Mouse (Mus musculus) frontal cortex, adult 2 months (tissue): Measurements from ENCODE around the gene Cat. TPM values are rescaled to one million over a fixed set of nuclear protein-coding genes. Genes with fewer than 3 reads are reported as not detected.

Experiments used
- DNase-seq, 2 experiments: peaks; one replicate each; pipeline ENCODE4 v3.0.0; 2022; ENCODE audit warnings: low spot score in 1 of 2; ENCODE audit errors: extremely low spot score in 1 of 2
- polyA plus RNA-seq: library from polyadenylated mRNA; depleted of rRNA; stranded (reverse); fragments of >200 nt; gene quantifications from 2 replicates; pipeline ENCODE4 v1.2.3, GENCODE M21; 2012; rRNA removed

Gene Cat
- polyA plus RNA-seq: 41.8 and 42.7 TPM in 2 replicates

GRCm38 (mm10) chr2:103484617-103485401, at the start of gene Cat:
TSS of gene Cat (minus strand) at chr2:103485160.
- peak; percentile 95 to 97 for DNase-seq

DNA sequence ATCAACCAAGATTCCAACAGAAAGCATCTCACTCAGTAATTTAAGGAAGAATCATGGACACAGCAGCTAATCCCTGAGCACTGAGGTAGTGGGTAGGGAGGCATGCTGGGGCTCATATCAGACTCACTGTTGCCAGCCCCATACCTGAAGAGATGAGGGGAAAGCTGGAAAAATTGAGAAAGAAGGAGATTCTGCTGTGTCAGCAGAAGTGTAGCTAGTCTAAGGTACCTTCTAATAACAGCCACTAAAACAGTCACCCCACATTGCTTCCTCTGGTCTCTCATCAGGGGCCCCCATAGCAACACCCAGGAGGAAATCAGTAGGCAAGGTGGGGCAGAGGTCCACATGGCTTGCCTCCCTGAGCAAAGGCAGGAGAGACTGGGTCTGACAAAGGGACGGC, 40.6 kb upstream of the Cat start:
- no peak for DNase-seq

DNA sequence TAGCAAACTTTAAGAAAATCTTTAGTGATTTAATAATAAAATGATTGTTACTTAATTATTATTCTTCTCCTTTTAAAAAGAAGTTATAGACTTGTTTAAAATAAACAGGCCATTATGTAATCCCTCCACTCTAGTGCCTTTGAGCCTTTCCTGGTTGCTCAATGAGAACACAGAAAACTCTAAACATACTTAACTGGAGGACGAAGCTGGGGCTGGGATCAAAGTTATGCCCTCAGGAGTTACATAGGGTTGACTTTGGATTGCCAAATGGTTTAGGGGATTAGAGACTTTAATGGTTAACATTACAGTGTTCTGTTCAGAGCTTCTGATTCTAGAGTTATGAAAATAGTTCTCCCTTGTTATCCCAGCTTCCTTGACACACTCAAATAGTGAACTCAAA, 31.5 kb upstream of the Cat start:
- no peak for DNase-seq

DNA sequence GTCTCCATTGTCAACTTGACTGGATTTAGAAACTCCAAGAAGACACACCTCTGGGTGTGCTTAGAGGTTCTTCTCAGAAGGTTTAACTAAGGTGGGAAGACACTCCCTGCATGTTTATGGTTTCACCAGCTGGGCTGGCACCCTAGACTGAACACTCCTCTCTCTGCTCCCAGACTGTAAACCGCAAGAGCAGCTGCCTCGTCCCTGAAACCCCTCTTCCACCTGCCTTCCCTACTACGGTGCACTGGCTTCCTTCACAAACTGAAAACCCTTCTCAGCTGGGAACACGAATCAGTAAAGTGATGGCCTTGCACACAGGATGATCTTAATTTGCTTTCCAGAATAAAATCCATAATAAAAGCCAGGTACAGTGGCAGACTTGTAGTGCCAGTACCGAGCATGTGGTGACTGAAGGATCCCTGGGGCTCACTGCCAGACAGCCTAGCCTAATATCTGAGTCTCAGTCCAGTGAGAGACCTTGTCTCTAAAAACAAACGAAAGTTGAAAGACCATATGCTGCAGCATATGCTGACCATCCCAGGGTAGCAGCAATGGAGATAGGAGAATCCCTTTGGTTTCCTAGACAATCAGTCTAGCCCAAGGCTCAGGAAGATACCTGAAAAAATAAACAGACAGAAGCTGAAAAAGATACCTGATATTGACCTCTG, 30.7 kb upstream of the Cat start:
- DNase-seq: no peak

GRCm38 (mm10) chr2:103512066-103512795, 27.3 kb upstream of the Cat start:
- no peak for DNase-seq

- DNase-seq: no peak
Measured at GRCm38 (mm10) chr2:103511631-103512030, 26.7 kb upstream of the Cat start.

DNA sequence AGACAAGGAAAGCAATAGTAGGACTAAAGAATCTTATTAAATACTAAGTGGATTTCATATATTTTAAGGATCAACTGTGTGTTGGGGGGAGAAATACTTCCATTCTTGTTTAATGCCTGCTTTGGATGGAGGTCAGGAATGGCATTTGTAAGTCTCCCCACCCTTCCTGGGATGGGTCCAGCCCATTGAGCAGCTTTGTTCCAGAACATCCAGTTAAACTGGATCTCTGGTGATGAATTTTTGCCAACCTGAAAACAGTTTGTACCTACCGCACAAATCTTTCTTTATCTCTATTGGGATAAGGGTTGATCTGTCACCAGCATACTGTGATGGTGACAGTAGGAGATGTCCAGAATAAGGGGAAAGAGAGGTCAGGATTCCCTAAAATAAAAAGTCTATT, 26.1 kb upstream of the Cat start:
- DNase-seq: no peak

GRCm38 (mm10) chr2:103507651-103508050, 22.7 kb upstream of the Cat start:
- DNase-seq: no peak

- no peak for DNase-seq
Measured at GRCm38 (mm10) chr2:103505956-103506355, 21.0 kb upstream of the Cat start.

DNA sequence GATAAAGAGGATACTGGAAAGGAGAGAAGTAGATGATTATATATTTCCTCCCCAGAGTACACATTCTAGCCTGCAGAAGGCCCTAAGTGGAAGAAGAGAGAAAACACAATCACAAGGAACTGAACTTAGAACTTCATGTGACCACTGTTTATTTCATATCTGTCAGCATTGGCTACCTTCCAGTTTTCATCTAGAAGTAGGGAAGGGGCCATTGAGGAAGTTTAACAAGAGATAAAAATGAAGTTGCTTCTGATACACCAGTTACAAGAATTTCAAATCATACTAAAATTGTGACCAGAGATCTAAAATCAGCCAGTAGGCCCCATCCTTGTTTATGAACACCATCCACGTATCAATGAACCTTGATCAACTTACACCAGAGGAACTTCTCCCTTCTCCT, 19.5 kb upstream of the Cat start:
- no peak for DNase-seq

DNA sequence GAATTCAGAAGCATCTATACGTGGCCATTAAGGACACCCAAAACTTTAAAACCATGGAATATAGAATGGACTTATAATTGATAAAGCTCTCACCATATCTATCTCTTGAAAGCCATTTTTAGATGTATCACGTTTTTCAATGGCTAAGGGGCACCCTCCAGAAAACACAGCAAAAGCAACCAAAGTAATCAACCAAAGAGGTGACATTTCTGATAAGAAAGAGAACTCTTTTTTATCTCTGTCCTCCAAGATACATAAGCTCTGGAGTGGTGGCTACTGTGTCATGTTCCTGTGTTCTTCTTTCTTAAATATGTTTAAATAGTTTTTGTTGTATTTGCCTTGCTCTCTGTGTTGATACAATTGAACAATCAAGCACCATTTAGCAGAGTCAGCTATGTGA, 15.8 kb upstream of the Cat start:
- no peak for DNase-seq

DNA sequence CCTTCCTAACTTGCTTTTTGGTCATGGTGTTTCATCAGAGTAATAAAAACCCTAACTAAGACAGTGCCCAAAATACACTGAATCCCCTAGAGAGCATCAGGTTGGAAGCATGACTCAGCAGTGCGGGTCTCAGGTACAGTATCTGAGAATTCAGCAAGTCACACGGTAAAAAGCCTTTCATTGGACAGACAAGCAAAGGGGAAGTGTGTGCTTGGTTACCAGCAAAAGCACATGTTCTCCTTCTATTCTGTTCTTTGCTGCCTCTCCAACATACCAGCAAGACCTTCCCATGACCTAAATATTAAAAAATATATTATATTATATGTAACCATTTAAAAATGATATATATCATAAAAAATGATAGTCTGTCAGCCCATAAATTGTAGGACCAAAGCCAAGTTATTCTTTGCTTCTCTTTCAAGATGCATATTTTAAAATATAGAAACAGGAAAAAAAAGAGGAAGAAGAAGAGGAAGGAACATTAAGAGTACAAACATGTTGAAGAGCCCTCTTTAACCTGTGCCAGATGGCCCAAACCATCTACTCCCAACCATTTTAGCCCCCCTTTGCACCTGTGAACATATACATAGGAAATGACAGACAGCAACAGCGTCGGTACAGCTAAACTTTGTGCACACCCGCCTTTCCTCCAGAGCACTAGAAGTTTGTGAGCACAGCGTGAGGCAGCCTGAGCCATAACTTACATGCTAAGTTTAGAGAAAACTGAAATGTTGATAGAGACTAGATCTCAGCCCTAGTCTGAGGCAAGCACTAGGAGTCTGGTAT, 10.9 kb upstream of the Cat start:
- DNase-seq: no peak

GRCm38 (mm10) chr2:103493827-103494226, 8.9 kb upstream of the Cat start:
- no peak for DNase-seq

GRCm38 (mm10) chr2:103492526-103492925, 7.6 kb upstream of the Cat start:
- DNase-seq: no peak

DNA sequence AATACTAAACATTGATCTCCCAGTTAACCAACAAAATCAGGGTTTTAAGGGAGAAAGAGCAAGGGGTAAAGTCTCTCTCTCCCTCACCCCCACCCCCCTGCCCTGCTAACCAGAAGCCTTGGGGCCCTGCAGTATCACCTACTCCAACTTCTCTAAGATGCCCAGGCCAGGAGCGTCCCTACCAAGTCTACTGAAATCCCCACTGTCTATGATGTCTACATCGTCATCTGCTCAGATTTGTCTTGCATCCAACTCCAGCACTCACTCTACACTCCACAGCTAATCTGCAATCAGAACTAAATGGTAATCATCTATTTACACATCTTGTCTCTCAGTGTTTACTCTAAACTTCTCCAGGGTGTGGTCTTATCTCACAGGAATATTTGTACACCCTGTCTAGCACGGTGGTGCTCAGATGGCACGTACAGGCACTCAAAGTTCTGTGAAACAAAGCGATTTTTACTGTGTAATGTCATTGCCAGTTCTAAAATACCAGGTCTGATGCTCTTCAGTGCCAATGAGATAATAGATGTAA, 907 bp downstream of the Cat start:
- no peak for DNase-seq

DNA sequence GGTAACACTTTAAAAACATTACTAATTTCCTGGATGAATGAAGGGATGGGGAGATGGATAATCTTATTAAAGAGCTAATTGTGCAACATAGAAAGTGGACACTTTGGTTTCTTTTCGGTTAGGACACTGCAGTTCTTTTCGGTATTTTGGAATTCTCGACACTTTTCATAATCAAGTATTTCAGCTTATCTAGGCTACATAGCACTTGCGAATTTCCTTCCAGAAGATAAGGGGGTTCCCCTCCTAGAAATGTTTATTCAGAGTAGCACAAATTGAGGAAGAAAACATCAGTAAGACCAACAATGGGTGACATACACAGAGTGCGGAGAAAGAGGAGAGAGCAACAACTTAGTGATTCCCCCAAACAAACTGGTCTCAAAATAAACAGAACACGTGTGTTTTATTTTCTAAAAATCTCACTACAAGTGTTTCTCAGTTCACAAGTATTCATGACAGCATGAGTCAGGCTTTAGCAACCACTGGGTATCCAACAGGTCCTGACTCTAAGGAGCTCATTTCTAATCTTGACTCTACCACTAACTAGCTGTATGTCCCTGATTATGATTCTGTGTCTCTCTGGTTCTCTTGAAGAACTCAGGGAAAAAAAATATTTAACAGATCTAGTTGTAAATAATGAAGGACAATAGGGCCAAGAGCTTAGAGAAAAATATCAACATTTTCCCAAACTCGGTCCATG, 1.5 kb downstream of the Cat start:
- DNase-seq: no peak

DNA sequence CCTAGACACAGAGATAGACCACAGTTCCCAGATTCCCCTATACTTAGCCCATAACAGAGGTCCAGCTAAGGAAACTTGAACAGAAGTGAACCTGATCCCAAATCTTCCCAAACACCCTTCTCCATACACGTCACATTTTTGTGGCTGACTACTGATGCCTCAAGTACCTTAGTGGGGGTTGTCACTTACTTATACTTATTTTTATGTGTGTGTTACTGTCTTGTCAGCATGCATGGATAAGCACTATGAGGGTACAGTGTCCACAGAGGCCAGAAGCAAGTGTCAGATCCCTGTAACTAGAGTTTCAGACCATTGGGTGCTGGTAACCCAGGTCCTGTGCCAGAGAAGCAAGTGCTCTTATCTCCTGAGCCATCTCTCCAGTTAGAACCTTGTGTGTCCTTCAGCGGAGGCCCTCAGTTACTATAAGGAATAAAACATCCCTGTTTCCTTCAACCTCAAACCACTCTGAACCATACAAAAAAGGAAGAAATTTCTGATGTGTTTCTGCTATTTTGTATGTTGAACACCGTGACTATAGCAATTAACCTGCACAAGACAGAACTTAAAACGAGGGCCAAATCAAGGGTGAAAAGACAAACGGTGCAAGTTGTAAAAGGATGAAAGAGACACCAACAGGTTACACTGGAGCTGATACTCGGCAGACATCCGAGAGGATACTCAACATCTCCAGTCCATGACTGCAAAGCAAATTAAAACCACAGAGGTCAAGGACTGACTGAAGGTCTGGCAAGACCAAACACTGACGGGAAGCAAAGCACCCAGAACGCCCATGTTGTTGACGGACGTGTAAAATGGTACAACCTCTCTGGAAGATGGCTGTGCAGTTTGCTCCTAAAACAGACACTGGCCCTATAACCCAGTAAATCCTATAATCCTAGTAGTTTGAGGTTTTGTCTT, 3.4 kb downstream of the Cat start:
- DNase-seq: no peak

- DNase-seq: no peak
Measured at GRCm38 (mm10) chr2:103480871-103481270, 4.1 kb downstream of the Cat start.

DNA sequence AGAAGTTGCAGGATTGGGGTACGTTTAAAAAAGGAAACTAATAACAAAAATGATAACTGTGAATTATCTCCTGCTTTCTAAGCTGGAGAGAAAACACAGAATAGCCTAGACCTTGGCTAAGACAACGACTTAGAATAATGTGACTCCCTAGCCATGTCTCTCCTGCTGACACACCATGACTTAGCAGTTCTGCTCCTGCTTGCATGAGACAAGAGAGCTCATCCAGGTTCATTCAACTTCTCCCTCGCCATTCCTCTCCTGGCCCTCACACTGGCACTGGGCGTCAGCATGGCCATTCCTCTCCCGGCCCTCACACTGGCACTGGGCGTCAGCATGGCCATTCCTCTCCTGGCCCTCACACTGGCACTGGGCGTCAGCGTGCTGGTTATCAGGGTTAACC, 4.7 kb downstream of the Cat start:
- DNase-seq: no peak
